Mouse (Mus musculus) embryonic facial prominence, embryonic 14.5 days (tissue): ENCODE measurements around the gene Gm5941. TPM values are rescaled to one million over a fixed set of nuclear protein-coding genes. Genes with fewer than 3 reads are reported as not detected.
A peak's percentile ranks its signal among the peaks of the same experiment; 100 is the strongest.
"Not testable (repeated sequence)": the region's sequence is repeated elsewhere in the genome, so short reads cannot be mapped to it uniquely, and the experiment has no call there.

Experiments
- ATAC-seq: fragments of 200-750 bp; cut with Nextera tagmentation; 2 replicates; pipeline ENCODE4 v1.8.0; 2017; ENCODE audit warnings: low read depth, moderate number of reproducible peaks, moderate TSS enrichment
- DNase-seq: peaks from one replicate; pipeline ENCODE4 v3.0.0-alpha.2; 2015; ENCODE audit warnings: low spot score
- H3K27ac ChIP-seq: fragments of 300-500 bp; sonication (generic); replicated peaks from 2 replicates; pipeline ENCODE4 v1.5.1; 2014; ENCODE audit warnings: low read depth, mild to moderate bottlenecking, low read length, moderate library complexity
- H3K27me3 ChIP-seq: fragments of 300-500 bp; sonication (generic); replicated peaks from 2 replicates; pipeline ENCODE4 v1.6.1; 2014; ENCODE audit warnings: low read length; ENCODE audit not compliant: control insufficient read depth, insufficient read depth
- H3K36me3 ChIP-seq: fragments of 300-500 bp; sonication (generic); 2 replicates; pipeline ENCODE4 v1.6.1; 2014; ENCODE audit warnings: low read length, mixed read lengths; ENCODE audit not compliant: control insufficient read depth, insufficient read depth
- H3K4me1 ChIP-seq: fragments of 300-500 bp; sonication (generic); 2 replicates; pipeline ENCODE4 v1.6.1; 2014; ENCODE audit warnings: antibody characterized with exemption, low read length; ENCODE audit not compliant: control insufficient read depth, insufficient read depth
- H3K4me2 ChIP-seq: fragments of 300-500 bp; sonication (generic); 2 replicates; pipeline ENCODE4 v1.6.1; 2014; ENCODE audit warnings: low read depth, mild to moderate bottlenecking, low read length, moderate library complexity, mixed read lengths
- H3K4me3 ChIP-seq: fragments of 300-500 bp; sonication (generic); 2 replicates; pipeline ENCODE4 v1.5.1; 2014; ENCODE audit warnings: low read depth, mild to moderate bottlenecking, low read length
- H3K9ac ChIP-seq: fragments of 300-500 bp; sonication (generic); 2 replicates; pipeline ENCODE4 v1.6.1; 2014; ENCODE audit warnings: low read depth, mild to moderate bottlenecking, low read length, moderate library complexity, mixed read lengths
- H3K9me3 ChIP-seq: fragments of 300-500 bp; sonication (generic); 2 replicates; pipeline ENCODE4 v1.6.1; 2016; ENCODE audit warnings: low read length; ENCODE audit not compliant: control insufficient read depth
- WGBS: fragments of 180-500 bp; shearing (Covaris S2); extraction: QIAGEN DNeasy Blood & Tissue Kit; methylation state at CpG from one replicate; pipeline ENCODE4 v1.1.7; 2014; 5-methylcytosine and 5-hydroxymethylcytosine counted together
- polyA plus RNA-seq: library from polyadenylated mRNA; unstranded; fragments of >200 nt; fragmentation: Nextera tagmentation; extraction: Ambion mirVana; gene quantifications from 2 replicates; pipeline ENCODE4 v1.2.1, GENCODE M21; 2014

Gene Gm5941
- polyA plus RNA-seq = not detected in 2 replicates

DNA sequence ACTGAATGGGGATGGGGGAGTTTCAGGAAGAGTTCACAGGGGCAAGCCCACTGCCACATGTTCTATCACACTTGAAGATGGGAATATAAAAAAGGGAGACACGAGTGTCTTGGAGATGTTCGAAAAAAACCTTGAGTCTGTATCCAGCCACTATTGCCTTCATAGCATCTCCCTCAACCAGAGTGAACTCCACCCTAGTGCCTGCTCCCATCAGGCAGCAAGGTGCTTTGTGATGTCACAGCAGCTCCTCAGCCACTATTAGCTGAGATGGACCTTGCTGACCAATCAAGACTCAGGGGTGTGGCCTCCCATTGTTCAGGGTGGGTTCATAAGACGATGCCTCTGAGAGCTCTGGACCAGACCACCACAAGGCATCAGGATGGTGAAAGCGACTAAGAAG is at the start of gene Gm5941:
Gm5941 (plus strand) TSS at position 301 of the 400 bp plus-strand sequence.
- not testable (repeated sequence) for DNase-seq, H3K4me3 ChIP-seq, ATAC-seq, H3K4me2 ChIP-seq, H3K27me3 ChIP-seq, H3K27ac ChIP-seq, H3K36me3 ChIP-seq, H3K9ac ChIP-seq, H3K4me1 ChIP-seq, H3K9me3 ChIP-seq
- 95% methylated on average over 4 of the region's 4 CpGs for WGBS

DNA sequence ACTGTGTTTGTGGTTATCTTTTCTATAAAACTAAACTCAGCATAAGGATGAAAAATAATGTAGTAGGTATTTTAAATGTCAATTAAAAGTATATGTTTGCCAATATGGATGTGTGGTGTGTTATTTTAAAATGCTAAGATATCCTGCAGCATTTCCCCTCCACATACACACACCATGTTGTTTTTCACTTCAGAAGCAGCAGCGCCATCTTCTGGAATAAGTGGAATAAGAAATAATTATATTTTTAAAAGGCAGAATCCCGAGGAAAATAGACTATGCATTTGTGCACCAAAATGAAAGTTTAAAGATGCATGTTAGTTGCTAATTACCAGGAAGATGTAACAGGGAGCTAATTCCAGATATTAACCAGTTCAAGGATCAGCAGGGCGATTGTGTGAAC is 29.3 kb upstream of the Gm5941 start:
- no peak overlapping the region for H3K4me2 ChIP-seq
- no peaks in the 10 kb centered on the region for H3K36me3 ChIP-seq
- DNase-seq (peak; percentile 17), ATAC-seq (no peak)
- H3K4me1 ChIP-seq = no peaks in the 10 kb centered on the region
- H3K27ac ChIP-seq = no peak overlapping the region
- 33% methylated on average over 3 of the region's 3 CpGs for WGBS
- no peak overlapping the region for H3K4me3 ChIP-seq
- no peak overlapping the region for H3K9ac ChIP-seq
- H3K9me3 ChIP-seq = no peaks in the 10 kb centered on the region
- H3K27me3 ChIP-seq = no peaks in the 10 kb centered on the region

DNA sequence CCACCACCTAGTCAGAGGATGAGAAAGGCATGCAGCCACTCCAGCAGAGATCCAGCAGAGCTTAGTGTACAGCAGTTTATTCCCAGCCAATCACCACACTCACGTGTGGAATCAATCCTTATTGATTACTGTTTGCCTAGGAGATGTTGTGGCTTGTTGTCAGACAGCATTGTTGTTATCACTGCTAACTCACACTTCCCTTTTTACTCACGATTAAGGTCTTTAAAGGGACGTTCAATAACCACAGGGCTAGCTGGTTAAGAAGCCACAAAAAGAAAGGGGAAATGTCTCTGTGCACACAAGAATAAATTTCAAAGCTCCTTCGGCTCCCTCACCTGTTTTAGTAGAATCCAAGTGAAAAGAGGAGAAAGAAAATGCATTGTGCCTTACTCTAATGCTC is 25.0 kb upstream of the Gm5941 start:
- Histone ChIP-seq H3K4me1 (no peaks in the 10 kb centered on the region), H3K4me2 (no peak overlapping the region), H3K9me3 (no peaks in the 10 kb centered on the region), H3K9ac (no peak overlapping the region), H3K4me3 (no peak overlapping the region), H3K36me3 (no peaks in the 10 kb centered on the region), H3K27me3 (no peaks in the 10 kb centered on the region), H3K27ac (no peak overlapping the region)
- no peak for DNase-seq
- ATAC-seq = no peak
- WGBS = 61% methylated on average over 4 of the region's 4 CpGs

- 29% methylated on average over 1 of the region's 1 CpGs for WGBS
Measured at GRCm38 (mm10) chrX:92498254-92498653, 8.5 kb downstream of the Gm5941 start.

DNA sequence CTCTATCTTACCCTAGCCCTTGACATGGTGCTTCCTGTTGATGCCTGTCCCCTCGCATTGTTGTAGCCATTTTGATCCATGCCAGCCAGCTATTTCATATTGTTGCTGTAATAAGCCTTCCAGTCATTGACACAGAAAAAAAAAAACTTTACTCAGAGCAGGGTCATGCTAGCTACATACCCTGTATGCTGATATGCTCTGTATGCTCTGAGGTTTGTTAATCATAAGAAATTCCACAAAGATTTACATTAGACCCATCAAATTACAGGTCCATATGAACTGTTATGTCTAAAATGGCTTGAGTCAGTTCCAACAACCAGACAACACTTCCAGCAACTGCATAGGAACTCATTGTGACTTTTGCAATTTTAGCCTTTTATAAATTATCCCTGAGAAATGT is 38.1 kb downstream of the Gm5941 start:
- ATAC-seq (no peak), DNase-seq (no peak)
- H3K4me3 ChIP-seq = no peak overlapping the region
- no peak overlapping the region for H3K4me2 ChIP-seq
- 71% methylated on average over 1 of the region's 1 CpGs for WGBS
- no peak overlapping the region for H3K27ac ChIP-seq
- no peak overlapping the region for H3K9ac ChIP-seq
- no peaks in the 10 kb centered on the region for H3K27me3 ChIP-seq
- H3K9me3 ChIP-seq = no peaks in the 10 kb centered on the region
- H3K4me1 ChIP-seq = no peaks in the 10 kb centered on the region
- no peaks in the 10 kb centered on the region for H3K36me3 ChIP-seq

More at GRCm38 (mm10) chrX:92498254-92498653, 8.5 kb downstream of the Gm5941 start:
- Histone ChIP-seq H3K4me2 (no peak overlapping the region), H3K4me1 (no peaks in the 10 kb centered on the region), H3K27ac (no peak overlapping the region), H3K36me3 (no peaks in the 10 kb centered on the region), H3K9ac (no peak overlapping the region), H3K4me3 (no peak overlapping the region), H3K9me3 (no peaks in the 10 kb centered on the region), H3K27me3 (no peaks in the 10 kb centered on the region)
- DNase-seq (no peak), ATAC-seq (no peak)

Other genes with a start within 250 kb of the Gm5941 start
- gene Mageb18, start 109.6 kb downstream of the Gm5941 start, polyA plus RNA-seq = not detected in 2 replicates